Mouse (Mus musculus): ENCODE data around the gene Kif5a.
A peak's percentile ranks its signal among the peaks of the same experiment; 100 is the strongest.
"Not testable (repeated sequence)": the region's sequence is repeated elsewhere in the genome, so short reads cannot be mapped to it uniquely, and the experiment has no call there.

Kif5a gene

DNA sequence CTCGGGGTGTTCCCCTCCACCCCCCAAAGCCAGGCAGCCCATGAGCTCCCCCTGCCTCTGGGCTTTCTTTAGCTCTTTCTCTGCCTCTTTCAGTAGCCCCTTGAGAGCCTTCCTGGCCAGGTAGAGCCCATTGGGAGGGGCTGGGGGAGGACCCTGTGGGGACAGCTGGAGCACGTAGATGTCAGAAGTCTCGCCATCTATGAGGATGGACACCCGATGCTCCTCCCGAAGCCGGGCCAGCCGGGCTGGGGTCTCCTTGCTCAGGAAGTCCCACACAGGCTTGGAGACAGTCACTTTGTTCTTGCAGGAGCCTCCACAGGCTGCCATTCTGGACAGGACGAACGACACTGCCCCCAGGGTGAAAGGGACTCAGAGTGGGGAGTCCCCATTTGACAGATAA, 70.1 kb downstream of the Kif5a start:
- DNase-seq (ENCODE audit: low spot score): no peak

DNA sequence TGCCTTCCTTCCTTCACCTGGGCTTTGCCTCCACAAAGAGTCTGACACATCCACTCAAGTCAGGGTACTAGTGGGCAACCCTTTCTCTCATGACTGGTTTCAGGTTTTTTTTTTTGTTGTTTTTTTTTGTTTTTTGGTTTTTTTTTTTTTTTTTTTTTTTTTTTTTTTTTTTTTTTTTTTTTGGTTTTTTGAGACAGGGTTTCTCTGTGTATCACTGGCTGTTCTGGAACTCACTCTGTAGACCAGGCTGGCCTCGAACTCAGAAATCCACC, 71.2 kb downstream of the Kif5a start:
- not testable (repeated sequence) for DNase-seq (ENCODE audit: low spot score)

DNA sequence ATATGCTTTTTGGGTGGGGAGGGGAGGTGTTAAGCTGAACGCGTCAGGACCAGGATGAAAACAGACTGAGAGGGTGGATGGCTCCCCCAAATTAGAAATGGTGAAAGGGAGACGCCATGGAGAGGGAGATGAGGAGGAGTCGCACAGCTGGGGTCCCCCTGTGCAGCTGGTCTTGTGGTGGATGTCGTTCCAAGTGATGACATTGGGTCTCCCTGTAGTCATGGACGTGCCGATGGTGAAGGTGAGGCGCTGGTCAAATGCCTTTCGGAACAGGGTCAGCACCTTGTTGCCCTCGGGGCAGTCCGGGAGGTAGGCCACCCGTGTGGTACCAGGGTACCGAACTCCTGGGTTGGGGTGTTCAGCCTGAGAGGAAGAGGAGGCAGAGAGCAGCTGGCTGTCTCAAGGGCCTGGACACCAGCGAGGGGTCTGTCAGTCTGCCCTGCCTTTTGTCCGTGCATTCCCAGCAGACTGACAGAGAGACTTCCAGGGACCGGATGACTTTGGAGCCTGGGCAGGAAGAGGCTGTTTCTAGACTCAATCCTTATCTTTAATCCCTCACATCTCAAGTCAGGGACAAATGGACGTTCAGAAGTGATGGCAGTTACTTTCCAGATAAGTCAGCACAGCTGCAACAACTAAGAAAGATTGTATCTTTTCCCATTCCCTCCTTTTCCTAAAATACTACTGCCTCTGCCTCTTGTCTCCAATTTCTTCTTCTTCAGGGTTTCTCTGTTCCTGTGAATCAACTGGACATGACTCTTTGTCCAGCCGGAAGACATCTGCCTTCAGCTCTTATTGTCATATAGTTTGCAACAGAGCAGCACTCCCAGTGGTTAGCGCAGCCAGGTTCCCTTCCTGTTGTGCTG, 71.7 kb downstream of the Kif5a start:
- no peak for DNase-seq (ENCODE audit: low spot score)

DNA sequence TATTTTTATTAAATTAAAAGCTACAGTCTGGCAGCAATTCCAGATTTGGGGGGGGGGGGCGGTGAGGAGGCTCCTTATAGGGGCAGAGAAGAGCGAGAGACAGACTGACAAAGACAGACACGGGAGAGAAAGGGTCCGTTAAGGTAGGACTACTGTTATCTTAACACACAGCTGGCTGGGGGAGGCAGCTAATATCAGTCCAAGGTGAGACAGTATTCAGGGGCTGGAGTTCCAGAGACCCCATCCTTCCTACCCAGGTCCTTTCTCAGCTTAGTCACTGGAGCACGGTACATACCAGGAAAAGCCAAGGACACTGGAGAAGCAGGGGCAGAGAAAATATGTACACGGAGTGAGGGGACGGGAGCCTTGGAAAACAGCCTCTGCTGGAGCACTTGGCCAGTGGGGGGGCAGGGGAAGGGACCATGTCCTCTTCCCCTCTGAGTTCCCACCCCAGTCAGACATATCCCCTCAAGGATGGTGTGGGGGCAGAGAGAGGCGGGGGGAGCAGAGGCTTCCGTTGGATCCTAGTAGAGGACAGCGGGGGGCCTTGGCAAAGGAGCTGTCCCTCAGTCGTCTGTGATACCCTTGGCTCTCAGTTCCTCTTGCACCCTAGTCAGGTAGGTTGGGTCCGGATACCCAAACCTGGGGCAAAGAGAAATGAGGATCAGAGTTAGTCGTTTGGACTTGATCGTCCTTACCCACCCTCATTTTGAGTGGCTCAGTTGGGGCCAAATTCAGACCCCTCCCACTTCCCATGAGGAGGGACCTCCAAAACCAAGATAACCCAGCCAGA, 72.6 kb downstream of the Kif5a start:
- DNase-seq (ENCODE audit: low spot score): no peak

- peak; percentile 53 for DNase-seq (ENCODE audit: low spot score)
Observed at GRCm38 (mm10) chr10:127189651-127190381, 73.3 kb downstream of the Kif5a start, which contains the start of gene Arhgef25. TSS of gene Arhgef25 (minus strand) at chr10:127190083.

DNA sequence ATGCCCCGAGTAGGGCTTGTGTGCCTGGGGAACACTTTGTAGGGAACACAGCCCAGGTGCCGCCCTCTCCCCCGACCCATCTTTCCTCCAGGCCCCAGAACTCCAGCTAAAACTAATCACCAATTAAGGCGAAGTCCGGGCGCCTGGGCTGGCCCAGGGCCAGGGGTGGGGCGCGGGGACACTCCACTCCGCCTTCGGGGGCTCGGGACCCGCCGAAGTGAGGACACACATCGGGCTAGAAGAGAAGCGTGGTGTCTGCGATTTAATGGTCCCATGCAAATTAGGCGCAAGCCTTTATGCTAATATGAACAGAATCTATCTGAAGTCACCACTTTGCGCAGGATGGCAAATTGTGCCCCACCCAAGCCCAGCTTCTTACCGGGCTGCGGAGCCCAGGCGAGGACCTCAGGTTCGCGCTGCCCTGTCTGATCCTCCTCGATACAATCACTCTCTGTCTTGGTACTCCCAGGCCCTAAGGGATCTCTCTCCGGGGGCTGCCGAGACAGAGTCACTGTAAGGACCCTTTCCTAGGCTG, 74.0 kb downstream of the Kif5a start:
- DNase-seq (ENCODE audit: low spot score): no peak

DNA sequence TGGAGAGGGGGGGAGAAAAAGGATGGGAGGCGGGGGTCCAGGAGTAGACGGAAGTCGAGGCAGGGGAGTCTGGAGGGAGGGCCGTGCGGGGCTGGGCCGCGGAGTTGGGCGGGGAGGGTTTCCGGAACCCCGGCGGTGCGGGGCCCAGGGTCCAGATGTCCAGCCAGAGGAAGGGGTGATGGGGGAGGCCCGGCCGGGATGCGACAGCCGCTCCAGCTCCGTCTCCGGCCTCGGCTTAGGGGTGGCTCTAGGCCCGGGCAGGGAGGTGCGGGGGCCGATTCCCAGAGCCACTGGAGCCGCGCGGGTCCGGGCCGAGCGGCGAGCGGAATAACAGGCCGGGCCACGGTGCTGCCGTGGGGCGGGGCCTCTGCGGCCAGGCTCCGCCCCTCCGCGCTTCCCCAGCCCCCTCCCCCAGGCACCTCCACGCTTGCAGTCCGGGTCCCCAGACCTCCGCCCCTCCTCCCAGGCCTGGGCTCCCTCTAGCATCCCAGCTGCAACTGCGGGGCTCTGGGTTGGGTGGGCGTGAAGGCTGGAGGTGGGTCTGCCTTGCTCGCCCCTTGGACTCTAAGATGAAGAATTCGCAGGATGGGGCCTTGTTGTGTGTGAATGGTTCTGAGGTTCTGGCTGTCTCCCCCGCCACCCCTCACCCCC, 74.6 kb downstream of the Kif5a start:
- no peak for DNase-seq (ENCODE audit: low spot score)

DNA sequence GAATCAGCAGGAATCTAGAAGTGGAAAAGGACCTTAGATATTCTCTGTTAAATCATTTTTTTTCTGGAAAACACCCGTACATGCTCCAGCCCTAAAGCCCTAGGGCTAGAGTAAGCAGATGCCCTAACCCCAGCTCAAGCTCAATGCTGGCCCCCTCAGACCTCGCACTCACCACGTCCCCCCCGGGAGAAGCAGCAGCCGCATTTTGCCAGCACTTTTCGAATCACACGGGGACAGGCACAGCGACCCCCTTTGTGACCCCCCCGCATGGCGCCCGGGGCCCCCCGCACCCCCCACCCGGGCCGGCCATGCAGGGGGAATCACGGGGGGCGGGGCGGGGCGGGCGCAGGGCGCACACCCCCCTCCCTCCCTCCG, 75.1 kb downstream of the Kif5a start:
- no peak for DNase-seq (ENCODE audit: low spot score)

- no peak for DNase-seq (ENCODE audit: low spot score)
Observed at GRCm38 (mm10) chr10:127187371-127188078, 75.6 kb downstream of the Kif5a start.

DNA sequence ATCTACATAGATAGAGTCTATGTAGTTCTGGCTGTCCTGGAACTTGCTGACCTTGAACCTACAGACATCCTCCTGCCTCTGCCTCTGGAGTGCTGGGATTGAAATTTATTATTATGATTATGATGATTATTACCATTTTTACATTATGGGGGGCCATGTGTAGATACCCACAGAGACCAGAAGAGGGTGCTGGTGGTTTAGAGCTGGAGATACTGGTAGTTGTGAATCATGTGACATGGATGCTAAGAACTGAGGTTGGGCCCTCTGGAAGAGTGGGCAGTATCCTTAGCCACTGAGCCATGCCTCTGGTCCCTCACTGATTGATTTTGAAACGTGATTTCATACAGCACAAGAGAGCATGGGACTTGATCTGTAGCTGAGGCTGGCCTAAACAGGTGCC, 76.7 kb downstream of the Kif5a start:
- no peak for DNase-seq (ENCODE audit: low spot score)

GRCm38 (mm10) chr10:127185506-127185905, 77.6 kb downstream of the Kif5a start:
- no peak for DNase-seq (ENCODE audit: low spot score)

DNA sequence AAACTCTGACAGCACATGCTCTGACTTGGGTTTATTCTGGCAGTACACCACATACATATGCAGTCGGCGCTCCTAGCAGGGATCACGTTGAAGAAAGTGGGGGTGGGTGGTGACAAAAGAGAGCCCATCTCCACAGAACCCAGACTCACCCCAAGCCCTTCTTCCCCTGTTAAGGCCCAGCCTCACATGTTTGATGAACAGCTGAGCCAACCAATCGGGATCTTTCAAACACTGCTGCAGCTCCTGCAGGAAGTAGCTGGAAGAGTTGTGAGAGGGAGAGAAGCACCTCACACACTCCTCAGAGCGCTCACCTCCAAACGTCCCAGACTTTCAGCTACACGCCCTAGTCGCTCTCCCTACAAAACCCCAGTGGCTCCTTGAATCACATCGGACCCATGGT, 78.0 kb downstream of the Kif5a start:
- no peak for DNase-seq (ENCODE audit: low spot score)

- no peak for DNase-seq (ENCODE audit: low spot score)
Observed at GRCm38 (mm10) chr10:127183759-127184158, 79.4 kb downstream of the Kif5a start.

DNA sequence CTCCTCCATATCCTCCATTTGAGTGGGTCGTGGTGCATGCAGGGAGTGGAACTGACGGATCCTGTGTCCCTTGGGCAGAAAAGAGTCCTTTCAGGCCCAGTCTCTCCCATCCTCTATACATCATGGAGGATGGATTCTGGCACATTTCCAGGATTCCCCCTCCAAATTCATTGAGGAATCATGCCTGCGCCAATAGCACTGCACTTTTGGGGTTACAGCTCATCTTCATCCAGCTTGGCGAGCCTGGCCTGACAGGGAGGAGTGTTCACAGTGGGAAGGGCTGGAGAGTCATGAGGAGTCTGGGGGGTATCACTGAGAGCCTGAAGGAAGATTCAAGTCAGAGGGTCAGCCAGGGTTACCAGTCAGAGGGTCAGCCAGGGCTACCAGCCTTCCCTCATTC, 80.5 kb downstream of the Kif5a start:
- no peak for DNase-seq (ENCODE audit: low spot score)

- DNase-seq (ENCODE audit: low spot score): no peak
Observed at GRCm38 (mm10) chr10:127181566-127181965, 81.6 kb downstream of the Kif5a start.

- DNase-seq (ENCODE audit: low spot score): no peak
Observed at GRCm38 (mm10) chr10:127180695-127181047, 82.5 kb downstream of the Kif5a start.

GRCm38 (mm10) chr10:127179871-127180694, 83.1 kb downstream of the Kif5a start, which contains the start of gene Slc26a10:
TSS of gene Slc26a10 (minus strand) at chr10:127180645.
- DNase-seq (ENCODE audit: low spot score): no peak

GRCm38 (mm10) chr10:127178286-127179027, 84.7 kb downstream of the Kif5a start:
- no peak for DNase-seq (ENCODE audit: low spot score)

- no peak for DNase-seq (ENCODE audit: low spot score)
Observed at GRCm38 (mm10) chr10:127177719-127178118, 85.4 kb downstream of the Kif5a start.

GRCm38 (mm10) chr10:127177235-127177634, 85.9 kb downstream of the Kif5a start:
- no peak for DNase-seq (ENCODE audit: low spot score)
